Mouse (Mus musculus): ENCODE measurements at regions not wholly inside any gene's neighbourhood (a gene's known extent, or its start where the extent isn't known, plus 50 kb on each side); places are given as distances from the start of the nearest gene placed in this dataset.

DNA sequence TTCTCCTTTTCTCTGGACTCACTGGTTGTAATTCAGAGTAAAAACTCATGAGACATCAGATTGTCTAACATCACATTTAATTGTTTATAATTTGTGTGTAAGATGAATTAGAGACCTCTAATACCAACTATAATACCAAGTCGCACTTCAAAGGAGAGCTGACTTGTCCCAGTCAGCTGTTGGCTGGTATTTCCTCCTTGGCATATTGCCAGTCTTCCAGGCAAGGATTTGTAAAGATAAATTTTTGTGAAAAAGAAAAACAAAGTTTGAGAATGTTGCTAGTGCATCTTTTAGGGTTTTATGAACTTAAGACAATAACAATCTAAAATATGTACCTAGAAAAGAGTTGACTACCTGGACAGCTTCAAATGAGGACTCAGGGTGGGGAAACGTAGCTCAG lies 321.7 kb upstream of the Gm5148 start:
- TF ChIP-seq CTCF (IDR thresholded peaks at IDR 0.05 in 2 of 3, conservative IDR thresholded peaks at IDR 0.05 in 1 of 3; ENCODE audit: control insufficient read depth in 1 of 3, insufficient read depth in 1 of 3, low read depth in 2 of 3, low read length in 3 of 3, poor library complexity in 1 of 3, severe bottlenecking in 1 of 3): no peak
- no peak for TF ChIP-seq NELFE (IDR thresholded peaks at IDR 0.05; ENCODE audit: low read depth, low read length)
- no peak for TF ChIP-seq TAL1 (IDR thresholded peaks at IDR 0.05; ENCODE audit: low read length)
- TF ChIP-seq TCF12 (IDR thresholded peaks at IDR 0.05; ENCODE audit: low read depth, low read length): no peak
- TF ChIP-seq BHLHE40 (IDR thresholded peaks at IDR 0.05; ENCODE audit: borderline replicate concordance, low read depth, low read length): no peak
- no peak for TF ChIP-seq RCOR1 (IDR thresholded peaks at IDR 0.05; ENCODE audit: low read depth, low read length)
- no peak for TF ChIP-seq USF1 (IDR thresholded peaks at IDR 0.05; ENCODE audit: low read depth, low read length)
- no peak for TF ChIP-seq HCFC1 (IDR thresholded peaks at IDR 0.05; ENCODE audit: low read depth, low read length)
